Mouse (Mus musculus): ENCODE measurements around the gene Cyp2d11. TPM values are rescaled to one million over a fixed set of nuclear protein-coding genes. Genes with fewer than 3 reads are reported as not detected.

Gene Cyp2d11
- not detected in 2 replicates for polyA plus RNA-seq (2012; rRNA removed; ENCODE audit: low replicate concordance)

DNA sequence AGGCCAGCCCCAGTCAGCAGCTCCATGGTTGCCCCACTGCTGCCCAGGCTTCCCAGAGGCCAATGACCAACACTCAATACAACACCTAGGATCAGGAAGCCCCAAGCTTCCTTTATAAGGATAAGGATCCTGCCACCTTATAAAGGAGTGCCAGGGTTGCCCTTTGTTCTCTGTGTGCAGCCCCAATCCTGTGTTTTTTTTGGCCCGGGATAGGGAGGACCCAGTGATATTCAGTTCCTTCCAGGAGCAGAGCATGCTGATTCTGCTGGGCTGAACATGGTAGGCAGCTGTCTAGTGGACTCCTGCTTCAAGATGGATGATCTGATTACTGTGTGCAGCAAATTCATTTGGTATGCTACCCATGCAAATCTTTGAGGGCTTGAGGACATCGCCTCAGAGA, at the start of gene Cyp2d11:
Gene Cyp2d11, minus strand, starts transcription at position 101 of the 400 bp plus-strand sequence.

GRCm38 (mm10) chr15:82433137-82433536, 39.3 kb upstream of the Cyp2d11 start, which contains the start of gene Cyp2d9:
TSS of gene Cyp2d9 (plus strand) at chr15:82433437.

GRCm38 (mm10) chr15:82406981-82407380, 13.2 kb upstream of the Cyp2d11 start, which contains the start of gene Cyp2d10:
TSS of gene Cyp2d10 (minus strand) at chr15:82407195.

GRCm38 (mm10) chr15:82379871-82380713, 13.7 kb downstream of the Cyp2d11 start, which contains the start of gene Cyp2d22:
TSS of gene Cyp2d22 (minus strand) at chr15:82380260.

DNA sequence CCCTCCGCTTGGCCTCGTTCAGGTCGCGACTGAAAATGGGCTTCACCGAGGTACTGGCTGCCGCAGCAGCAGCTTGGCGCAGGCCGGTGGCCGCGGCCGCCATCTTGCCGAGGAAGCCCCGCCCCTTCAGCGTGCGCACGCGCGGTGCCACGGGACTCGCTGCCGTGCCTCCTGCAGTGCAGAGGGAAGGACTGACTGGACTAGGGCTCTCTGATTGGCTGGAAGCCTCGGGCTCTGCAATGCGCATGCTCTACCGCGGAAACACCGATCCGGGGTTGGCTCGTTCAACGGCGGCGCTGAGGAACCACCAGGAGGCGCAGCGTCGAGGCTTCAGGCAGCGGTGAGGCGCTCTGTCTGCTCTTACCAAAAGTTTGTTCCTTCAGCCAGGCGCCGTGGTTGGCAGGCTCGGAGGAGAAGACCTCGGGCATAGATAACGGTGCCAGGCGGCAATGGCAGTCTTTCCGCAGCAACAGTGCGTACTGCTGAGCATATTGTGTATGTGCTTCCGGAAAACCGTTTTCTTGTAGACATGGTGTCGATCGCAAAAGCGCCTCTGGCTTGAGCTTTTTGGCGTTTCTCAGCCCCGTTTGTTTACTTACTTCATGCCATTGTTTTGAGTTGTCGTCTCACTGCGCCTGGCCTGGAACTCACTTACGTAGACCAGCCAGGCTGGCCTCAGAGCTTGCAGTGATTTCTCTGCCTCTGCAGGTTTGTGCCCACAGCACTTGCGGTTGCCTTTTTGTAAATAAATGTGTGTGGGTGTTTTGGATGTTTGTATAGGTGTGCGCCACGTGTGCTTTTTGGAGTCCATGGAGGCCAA, 39.5 kb downstream of the Cyp2d11 start, which contains the start of gene Ndufa6:
Gene Ndufa6, minus strand, starts transcription at position 197 of the 820 bp plus-strand sequence.

Other genes with a start within 250 kb of the Cyp2d11 start
- 145 and 311 TPM in 2 replicates for gene Srebf2, start 246.8 kb downstream of the Cyp2d11 start, polyA plus RNA-seq (2012; rRNA removed; ENCODE audit: low replicate concordance)
- 1.4 and 7.0 TPM in 2 replicates for gene Shisa8, start 181.2 kb downstream of the Cyp2d11 start, polyA plus RNA-seq (2012; rRNA removed; ENCODE audit: low replicate concordance)
- gene Tnfrsf13c, start 169.7 kb downstream of the Cyp2d11 start, polyA plus RNA-seq (2012; rRNA removed; ENCODE audit: low replicate concordance): 23.3 and 82.5 TPM in 2 replicates
- gene Cenpm, start 149.3 kb downstream of the Cyp2d11 start, polyA plus RNA-seq (2012; rRNA removed; ENCODE audit: low replicate concordance): 3.3 and 9.3 TPM in 2 replicates
- 0.16 TPM in 1 of 2 replicates, not detected in the other for gene 1500009C09Rik, start 141.6 kb downstream of the Cyp2d11 start, polyA plus RNA-seq (2012; rRNA removed; ENCODE audit: low replicate concordance)
- gene Sept3, start 119.1 kb downstream of the Cyp2d11 start, polyA plus RNA-seq (2012; rRNA removed; ENCODE audit: low replicate concordance): 2.9 and 3.2 TPM in 2 replicates
- gene Wbp2nl, start 95.1 kb downstream of the Cyp2d11 start, polyA plus RNA-seq (2012; rRNA removed; ENCODE audit: low replicate concordance): not detected in 2 replicates
- gene Naga, start 55.1 kb downstream of the Cyp2d11 start, polyA plus RNA-seq (2012; rRNA removed; ENCODE audit: low replicate concordance): 160 and 212 TPM in 2 replicates
- 2.2 and 3.2 TPM in 2 replicates for gene Pheta2, start 55.1 kb downstream of the Cyp2d11 start, polyA plus RNA-seq (2012; rRNA removed; ENCODE audit: low replicate concordance)
- 158 and 195 TPM in 2 replicates for gene Smdt1, start 55.1 kb downstream of the Cyp2d11 start, polyA plus RNA-seq (2012; rRNA removed; ENCODE audit: low replicate concordance)
- 232 and 241 TPM in 2 replicates for gene Ndufa6, start 39.7 kb downstream of the Cyp2d11 start, polyA plus RNA-seq (2012; rRNA removed; ENCODE audit: low replicate concordance)
- gene Cyp2d22, start 13.8 kb downstream of the Cyp2d11 start, polyA plus RNA-seq (2012; rRNA removed; ENCODE audit: low replicate concordance): 48.6 and 64.4 TPM in 2 replicates
- 7.2 TPM in 1 of 2 replicates, not detected in the other for gene Cyp2d10, start 13.2 kb upstream of the Cyp2d11 start, polyA plus RNA-seq (2012; rRNA removed; ENCODE audit: low replicate concordance)
- 10.0 TPM in 1 of 2 replicates, not detected in the other for gene Cyp2d9, start 39.4 kb upstream of the Cyp2d11 start, polyA plus RNA-seq (2012; rRNA removed; ENCODE audit: low replicate concordance)
- not detected in 2 replicates for gene Cyp2d12, start 161.1 kb upstream of the Cyp2d11 start, polyA plus RNA-seq (2012; rRNA removed; ENCODE audit: low replicate concordance)
- not detected in 2 replicates for gene Cyp2d34, start 226.9 kb upstream of the Cyp2d11 start, polyA plus RNA-seq (2012; rRNA removed; ENCODE audit: low replicate concordance)

Measured in mammary gland, adult 2 months (tissue).